Mouse (Mus musculus): ENCODE results near the gene Kif13a. TPM values are rescaled to one million over a fixed set of nuclear protein-coding genes. Genes with fewer than 3 reads are reported as not detected.

Kif13a gene
- polyA plus RNA-seq, 1 experiment from 2014 or later: 11.9 TPM

Other genes with a start within 250 kb of the Kif13a start
- gene Nup153, start 201.9 kb downstream of the Kif13a start, polyA plus RNA-seq (2015; fragmentation: Nextera tagmentation; extraction: Ambion mirVana): 18.4 and 18.5 TPM in 2 replicates
- gene Nhlrc1, start 85.0 kb upstream of the Kif13a start, polyA plus RNA-seq (2015; fragmentation: Nextera tagmentation; extraction: Ambion mirVana): 17.6 and 19.1 TPM in 2 replicates
- 19.8 and 21.8 TPM in 2 replicates for gene Kdm1b, start 113.6 kb upstream of the Kif13a start, polyA plus RNA-seq (2015; fragmentation: Nextera tagmentation; extraction: Ambion mirVana)
- 21.6 and 25.3 TPM in 2 replicates for gene Tpmt, start 114.9 kb upstream of the Kif13a start, polyA plus RNA-seq (2015; fragmentation: Nextera tagmentation; extraction: Ambion mirVana)
- 112 and 122 TPM in 2 replicates for gene Dek, start 176.3 kb upstream of the Kif13a start, polyA plus RNA-seq (2015; fragmentation: Nextera tagmentation; extraction: Ambion mirVana)
- gene Rnf144b, start 192.8 kb upstream of the Kif13a start, polyA plus RNA-seq (2015; fragmentation: Nextera tagmentation; extraction: Ambion mirVana): 0.74 and 0.91 TPM in 2 replicates